Mouse (Mus musculus): ENCODE results near the gene Hddc3. TPM values are rescaled to one million over a fixed set of nuclear protein-coding genes. Genes with fewer than 3 reads are reported as not detected.
A peak's percentile ranks its signal among the peaks of the same experiment; 100 is the strongest.

The Hddc3 gene
- polyA plus RNA-seq, 1 experiment from 2014 or later, result 6.8 TPM

DNA sequence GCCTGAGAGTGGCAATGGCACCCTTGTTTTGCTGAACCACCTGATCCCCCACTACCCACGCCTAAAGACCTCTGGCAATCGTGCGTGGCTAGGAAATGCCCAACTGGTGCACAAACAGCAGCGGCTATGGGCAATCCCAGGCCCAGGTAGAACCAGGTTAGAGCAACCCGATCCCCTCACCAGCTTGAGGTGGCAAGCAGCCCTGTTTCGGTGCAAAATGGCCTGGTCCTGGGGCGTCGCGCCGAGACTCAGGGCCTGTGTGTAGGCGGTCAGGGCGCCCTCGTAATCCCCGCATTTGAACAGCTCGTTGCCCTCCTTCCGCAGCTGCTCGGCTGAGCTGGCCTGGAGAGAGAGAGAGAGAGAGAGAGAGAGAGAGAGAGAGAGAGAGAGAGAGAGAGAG lies 3.5 kb upstream of the Hddc3 start:
- Histone ChIP-seq H3K4me3 (peak overlapping the region; percentile 69), H3K4me1 (peaks cover 41% of the 10 kb centered on the region), H3K36me3 (peaks cover 38% of the 10 kb centered on the region), H3K9me3 (replicated peaks) (no peaks in the 10 kb centered on the region), H3K4me2 (peak overlapping the region; percentile 89), H3K27ac (peak overlapping the region; percentile 75; the same call in 1 of the 2 replicates), H3K27me3 (replicated peaks) (no peaks in the 10 kb centered on the region), H3K9ac (peak overlapping the region; percentile 78)
- 11% methylated on average over 17 of the region's 17 CpGs for WGBS (ENCODE audit: insufficient replicate concordance)
- no peak for ATAC-seq

DNA sequence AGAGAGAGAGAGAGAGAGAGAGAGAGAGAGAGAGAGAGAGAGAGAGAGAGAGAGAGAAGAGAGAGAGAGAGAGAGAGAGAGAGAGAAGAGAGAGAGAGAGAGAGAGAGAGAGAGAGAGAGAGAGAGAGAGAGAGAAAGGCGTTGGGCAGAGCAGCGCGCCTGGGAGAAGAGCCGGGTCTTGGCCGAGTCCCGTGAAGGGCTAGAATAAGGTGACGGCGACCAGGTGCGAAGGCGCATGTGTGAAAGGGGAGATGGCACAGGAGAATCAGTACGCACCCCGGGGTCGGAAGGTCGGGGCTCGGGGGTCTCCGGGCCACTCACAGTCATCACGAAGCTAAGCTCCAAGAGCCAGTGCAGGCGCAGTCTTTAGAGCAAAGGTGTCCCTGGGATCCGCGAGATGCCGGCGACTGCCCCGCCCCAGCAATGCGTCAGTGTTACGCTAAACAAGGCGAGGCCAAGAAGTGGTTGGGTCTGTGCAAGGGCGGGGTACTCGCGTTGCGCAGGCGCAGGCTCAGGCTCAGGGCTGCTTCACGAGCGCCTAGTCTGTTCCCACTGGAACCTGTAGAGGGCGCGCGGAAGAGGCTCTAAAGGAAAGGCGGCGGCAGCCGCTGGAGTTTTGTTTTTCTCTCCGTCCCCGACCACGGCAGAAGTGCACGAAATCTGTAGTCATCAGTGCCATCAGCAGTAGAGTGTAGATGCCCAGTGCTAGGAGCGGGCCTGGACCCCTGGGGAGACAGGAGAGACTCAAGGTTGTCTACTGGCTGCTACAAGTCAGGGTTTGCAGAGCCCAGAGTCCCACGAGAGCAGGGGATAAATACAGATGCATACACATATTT lies 2.9 kb upstream of the Hddc3 start:
- Histone ChIP-seq H3K27me3 (replicated peaks) (no peaks in the 10 kb centered on the region), H3K4me2 (peak overlapping the region; percentile 89), H3K9me3 (replicated peaks) (no peaks in the 10 kb centered on the region), H3K4me3 (peak overlapping the region; percentile 69), H3K9ac (peak overlapping the region; percentile 78), H3K27ac (peak overlapping the region; percentile 87), H3K36me3 (peaks cover 32% of the 10 kb centered on the region), H3K4me1 (peaks cover 41% of the 10 kb centered on the region)
- under 1% methylated on average over 45 of the region's 45 CpGs for WGBS (ENCODE audit: insufficient replicate concordance)
- ATAC-seq, result peak; percentile 98

- WGBS (ENCODE audit: insufficient replicate concordance), result 4% methylated on average over 11 of the region's 11 CpGs
- Histone ChIP-seq H3K4me1 (peaks cover 41% of the 10 kb centered on the region), H3K27ac (peak within 1 kb of the TSS; percentile 87), H3K4me2 (peak within 1 kb of the TSS; percentile 89), H3K27me3 (replicated peaks) (no peaks in the 10 kb centered on the region), H3K4me3 (peak within 1 kb of the TSS; percentile 69), H3K36me3 (peaks cover 27% of the 10 kb centered on the region), H3K9ac (peak within 1 kb of the TSS; percentile 78), H3K9me3 (replicated peaks) (no peaks in the 10 kb centered on the region)
- ATAC-seq, result peak; percentile 52
Observed at GRCm38 (mm10) chr7:80340793-80341192, 2.1 kb upstream of the Hddc3 start, which contains the start of gene Unc45a. Unc45a (minus strand) TSS chr7:80341005.

GRCm38 (mm10) chr7:80341793-80342192 lies 1.1 kb upstream of the Hddc3 start:
- Histone ChIP-seq H3K27ac (no peak overlapping the region), H3K4me3 (no peak overlapping the region), H3K9ac (0 out of 2 replicates have a peak overlapping the region, but pooled peaks have one; percentile 13), H3K36me3 (peaks cover 17% of the 10 kb centered on the region), H3K4me2 (no peak overlapping the region), H3K9me3 (replicated peaks) (no peaks in the 10 kb centered on the region), H3K4me1 (peaks cover 47% of the 10 kb centered on the region), H3K27me3 (replicated peaks) (no peaks in the 10 kb centered on the region)
- no peak for ATAC-seq
- WGBS (ENCODE audit: insufficient replicate concordance), result 67% methylated on average over 7 of the region's 7 CpGs

DNA sequence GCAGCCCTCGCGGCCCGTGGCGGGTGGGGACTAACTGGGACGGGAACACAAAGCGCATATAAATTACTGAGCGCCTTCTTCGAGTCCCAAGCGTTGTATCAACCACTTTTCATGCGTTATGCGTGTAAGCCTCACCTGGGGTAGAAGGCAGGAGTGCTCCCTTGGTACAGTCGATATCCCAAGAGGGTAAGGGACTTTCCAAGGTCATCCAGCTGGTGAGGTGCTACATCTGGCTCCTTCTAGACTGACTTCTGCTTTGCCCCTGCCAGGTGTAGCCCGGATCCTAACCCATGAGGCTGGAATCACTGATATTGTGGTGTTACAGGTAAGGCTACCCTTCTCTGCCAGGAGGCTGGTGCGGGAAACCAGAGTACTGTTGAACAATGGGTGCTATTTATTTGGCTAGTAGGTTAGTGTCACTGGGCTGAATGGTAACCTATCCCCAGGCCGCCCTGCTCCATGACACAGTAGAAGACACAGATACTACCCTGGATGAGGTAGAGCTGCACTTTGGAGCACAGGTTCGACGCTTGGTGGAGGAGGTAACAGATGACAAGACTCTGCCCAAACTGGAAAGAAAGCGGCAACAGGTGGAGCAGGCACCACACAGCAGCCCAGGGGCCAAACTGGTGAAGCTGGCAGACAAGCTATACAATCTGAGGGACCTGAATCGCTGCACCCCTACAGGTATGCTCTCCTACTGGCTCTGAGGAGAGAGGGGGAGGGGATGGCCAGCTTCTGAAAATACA lies 540 bp downstream of the Hddc3 start:
- H3K9ac ChIP-seq, result peak overlapping the region; percentile 76
- H3K4me3 ChIP-seq, result peak overlapping the region; percentile 66
- 23% methylated on average over 19 of the region's 19 CpGs for WGBS (ENCODE audit: insufficient replicate concordance)
- H3K4me1 ChIP-seq, result peaks cover 59% of the 10 kb centered on the region
- ATAC-seq, result no peak
- H3K9me3 ChIP-seq (replicated peaks), result no peaks in the 10 kb centered on the region
- H3K36me3 ChIP-seq, result peaks cover 4% of the 10 kb centered on the region; the same call in 1 of the 2 replicates
- no peaks in the 10 kb centered on the region for H3K27me3 ChIP-seq (replicated peaks)
- H3K4me2 ChIP-seq, result peak overlapping the region; percentile 73
- H3K27ac ChIP-seq, result peak overlapping the region; percentile 70

GRCm38 (mm10) chr7:80346173-80346572 lies 3.3 kb downstream of the Hddc3 start:
- Histone ChIP-seq H3K4me2 (no peak overlapping the region), H3K9me3 (replicated peaks) (no peaks in the 10 kb centered on the region), H3K27ac (no peak overlapping the region), H3K4me1 (peaks cover 49% of the 10 kb centered on the region), H3K27me3 (replicated peaks) (no peaks in the 10 kb centered on the region), H3K9ac (no peak overlapping the region), H3K36me3 (peaks cover 15% of the 10 kb centered on the region), H3K4me3 (no peak overlapping the region)
- 81% methylated on average over 9 of the region's 9 CpGs for WGBS (ENCODE audit: insufficient replicate concordance)
- ATAC-seq, result no peak

DNA sequence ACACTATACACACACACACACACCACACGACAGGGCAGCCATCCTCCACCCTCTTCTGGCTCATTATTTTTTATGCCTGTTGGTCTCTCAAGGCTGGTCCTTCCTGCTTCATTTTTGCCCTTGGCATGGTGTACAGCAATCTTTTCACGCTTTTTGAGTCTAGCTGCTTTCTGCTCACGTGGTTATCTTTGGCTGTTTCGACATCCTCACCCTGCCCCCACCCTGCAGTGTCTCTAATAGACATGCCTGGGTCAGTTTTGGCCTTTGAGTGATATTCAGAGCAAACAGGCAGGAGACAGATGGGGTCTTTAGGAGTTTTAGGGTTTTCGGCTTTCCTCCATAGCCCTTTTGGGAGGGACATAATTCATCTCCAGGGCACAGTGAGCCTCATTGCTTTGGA lies 3.9 kb downstream of the Hddc3 start:
- peaks cover 20% of the 10 kb centered on the region for H3K36me3 ChIP-seq
- no peaks in the 10 kb centered on the region for H3K27me3 ChIP-seq (replicated peaks)
- H3K9ac ChIP-seq, result no peak overlapping the region
- H3K9me3 ChIP-seq (replicated peaks), result no peaks in the 10 kb centered on the region
- peaks cover 49% of the 10 kb centered on the region for H3K4me1 ChIP-seq
- WGBS (ENCODE audit: insufficient replicate concordance), result 49% methylated on average over 5 of the region's 5 CpGs
- ATAC-seq, result no peak
- no peak overlapping the region for H3K4me2 ChIP-seq
- H3K4me3 ChIP-seq, result no peak overlapping the region
- no peak overlapping the region for H3K27ac ChIP-seq

DNA sequence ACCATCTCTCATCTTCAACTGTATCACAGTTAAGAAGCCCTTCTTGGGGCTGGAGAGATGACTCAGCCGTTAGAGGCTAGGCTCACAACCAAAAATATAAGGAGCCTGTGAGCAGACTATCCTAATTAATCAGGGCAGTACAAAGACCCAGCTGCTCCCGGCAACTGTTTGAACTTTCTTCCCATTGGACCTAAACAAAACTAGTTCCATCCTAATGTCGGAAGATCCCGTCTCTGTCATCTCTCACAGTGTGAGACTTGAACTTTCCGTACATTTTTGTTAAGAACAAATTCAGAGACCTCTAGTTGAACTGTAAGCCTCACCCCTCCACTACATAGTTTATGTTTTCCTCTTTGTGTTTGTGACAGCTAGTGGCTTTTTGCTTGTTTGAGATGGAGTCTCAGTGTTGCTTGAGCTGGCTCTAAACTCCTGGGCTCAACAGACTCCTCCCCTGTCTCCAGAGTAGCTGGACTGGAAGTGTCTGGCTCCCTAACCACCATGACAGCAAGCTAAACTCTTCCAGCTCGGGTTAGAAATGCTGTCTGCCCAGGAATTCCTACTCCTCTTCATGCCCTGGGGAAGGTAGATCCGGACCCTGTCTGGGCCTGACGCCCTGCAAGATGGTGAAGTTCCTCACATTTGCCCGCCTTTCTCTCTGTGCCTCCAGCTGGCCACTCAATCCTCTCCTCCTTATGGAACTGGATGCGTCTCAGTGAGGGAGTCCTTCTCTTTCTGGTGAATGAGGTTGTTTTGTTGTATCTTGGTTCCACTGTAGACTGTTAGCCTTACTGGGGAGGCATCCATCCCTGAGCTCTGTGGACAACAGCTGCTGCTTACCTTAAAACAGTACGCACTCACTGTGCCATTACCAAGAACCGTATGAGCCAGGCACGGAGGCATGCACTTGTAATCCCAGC lies 5.0 kb downstream of the Hddc3 start:
- Histone ChIP-seq H3K36me3 (peaks cover 27% of the 10 kb centered on the region), H3K4me1 (peaks cover 39% of the 10 kb centered on the region), H3K9ac (0 out of 2 replicates have a peak overlapping the region, but pooled peaks have one; percentile 9), H3K27me3 (replicated peaks) (no peaks in the 10 kb centered on the region), H3K4me3 (no peak overlapping the region), H3K9me3 (replicated peaks) (no peaks in the 10 kb centered on the region), H3K27ac (no peak overlapping the region; the same call in 1 of the 2 replicates), H3K4me2 (no peak overlapping the region)
- 70% methylated on average over 13 of the region's 13 CpGs for WGBS (ENCODE audit: insufficient replicate concordance)
- ATAC-seq, result no peak

DNA sequence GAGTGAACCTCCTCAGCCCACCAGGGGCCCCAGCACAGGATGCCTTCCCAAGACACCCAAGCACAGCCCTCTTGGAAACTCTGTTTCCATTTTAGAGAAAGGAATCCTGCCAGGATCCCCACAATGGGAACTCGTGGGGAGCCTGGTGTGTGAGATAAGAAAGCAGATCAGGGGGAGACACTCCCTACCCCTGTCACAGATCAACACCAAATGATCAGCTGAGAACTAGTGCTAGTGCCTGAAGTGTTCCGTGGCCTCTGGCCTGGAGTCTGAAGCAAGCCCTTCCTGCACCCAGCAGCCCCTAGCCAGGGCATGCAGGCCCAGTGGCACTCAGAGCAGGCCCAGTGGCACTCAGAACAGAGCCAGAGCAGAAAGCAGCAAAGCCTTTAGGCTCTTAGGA lies 7.9 kb downstream of the Hddc3 start:
- no peaks in the 10 kb centered on the region for H3K9me3 ChIP-seq (replicated peaks)
- no peak overlapping the region for H3K27ac ChIP-seq
- H3K4me1 ChIP-seq, result peaks cover 31% of the 10 kb centered on the region
- 16% methylated on average over 2 of the region's 2 CpGs for WGBS (ENCODE audit: insufficient replicate concordance)
- peak; percentile 53 for ATAC-seq
- no peaks in the 10 kb centered on the region for H3K27me3 ChIP-seq (replicated peaks)
- H3K4me3 ChIP-seq, result no peak overlapping the region
- peaks cover 44% of the 10 kb centered on the region for H3K36me3 ChIP-seq
- H3K4me2 ChIP-seq, result no peak overlapping the region
- no peak overlapping the region for H3K9ac ChIP-seq

GRCm38 (mm10) chr7:80352920-80353319 lies 10.0 kb downstream of the Hddc3 start:
- WGBS (ENCODE audit: insufficient replicate concordance), result 85% methylated on average over 8 of the region's 8 CpGs
- no peak overlapping the region for H3K27ac ChIP-seq

GRCm38 (mm10) chr7:80356351-80356750 lies 13.4 kb downstream of the Hddc3 start:
- H3K4me1 ChIP-seq, result peaks cover 3% of the 10 kb centered on the region
- no peaks in the 10 kb centered on the region for H3K9me3 ChIP-seq (replicated peaks)
- H3K4me2 ChIP-seq, result no peak overlapping the region
- ATAC-seq, result no peak
- H3K36me3 ChIP-seq, result peaks cover 86% of the 10 kb centered on the region
- H3K9ac ChIP-seq, result no peak overlapping the region
- H3K27me3 ChIP-seq (replicated peaks), result no peaks in the 10 kb centered on the region
- H3K27ac ChIP-seq, result no peak overlapping the region
- H3K4me3 ChIP-seq, result no peak overlapping the region
- WGBS (ENCODE audit: insufficient replicate concordance), result 85% methylated on average over 13 of the region's 13 CpGs

More at GRCm38 (mm10) chr7:80352920-80353319, 10.0 kb downstream of the Hddc3 start:
- H3K4me2 ChIP-seq, result no peak overlapping the region
- H3K4me1 ChIP-seq, result peaks cover 18% of the 10 kb centered on the region
- no peak for ATAC-seq
- H3K9me3 ChIP-seq (replicated peaks), result no peaks in the 10 kb centered on the region
- no peak overlapping the region for H3K9ac ChIP-seq
- H3K4me3 ChIP-seq, result no peak overlapping the region
- H3K36me3 ChIP-seq, result peaks cover 65% of the 10 kb centered on the region
- H3K27me3 ChIP-seq (replicated peaks), result no peaks in the 10 kb centered on the region

Measured in liver, embryonic 12.5 days (tissue).